9 mouse cellular contexts compared by ENCODE assay signal in genomic region chr12:83578896-83579569, GRCm38 (mm10). TPM values are rescaled to one million over a fixed set of nuclear protein-coding genes. Genes with fewer than 3 reads are reported as not detected.
DNase-seq lines count a peak whose midpoint lies in the region; ATAC-seq lines count a peak whose summit lies in the region.
"Had no signal": no experiment of that assay in that cellular context is flagged by ENCODE, and none has a peak within 500 bp of the region (broad histone marks: within the 10 kb centered on the region; RNA-seq: fewer than 3 reads in every experiment).

No protein-coding gene starts in this region.

- H3K4me3 ChIP-seq in erythroblast, embryonic 14.5 days (replicated peaks) = peak overlapping the region; percentile 47
- no peak overlapping the region for H3K4me3 ChIP-seq in forebrain, embryonic 11.5 days (ENCODE audit: low read depth, low read length)
- H3K4me3 ChIP-seq: limb, embryonic 12.5 days had no signal

- H3K4me1 ChIP-seq in erythroblast, embryonic 14.5 days (ENCODE audit: control insufficient read depth) = peaks cover 58% of the 10 kb centered on the region
- no peaks in the 10 kb centered on the region for H3K4me1 ChIP-seq in forebrain, embryonic 11.5 days (replicated peaks; ENCODE audit: control insufficient read depth, insufficient read depth, low read length)
- H3K4me1 ChIP-seq: limb, embryonic 12.5 days had no signal

- no peak for ATAC-seq in forebrain, embryonic 11.5 days (replicated peaks; ENCODE audit: low FRiP score)

- H3K36me3 ChIP-seq in erythroblast, embryonic 14.5 days (ENCODE audit: control insufficient read depth) = peaks cover 82% of the 10 kb centered on the region
- H3K36me3 ChIP-seq in forebrain, embryonic 11.5 days (ENCODE audit: control insufficient read depth, insufficient read depth, low read length) = peaks cover 2% of the 10 kb centered on the region; the same call in 1 of the 2 replicates

- H3K9ac ChIP-seq in forebrain, embryonic 11.5 days (ENCODE audit: low read length) = no peak overlapping the region
- H3K9ac ChIP-seq: limb, embryonic 12.5 days had no signal

- 59% methylated on average over 3 of the region's 3 CpGs for WGBS in forebrain, embryonic 11.5 days

- H3K9me3 ChIP-seq in erythroblast, embryonic 14.5 days (ENCODE audit: control insufficient read depth, low read length) = no peaks in the 10 kb centered on the region
- no peaks in the 10 kb centered on the region for H3K9me3 ChIP-seq in forebrain, embryonic 11.5 days (ENCODE audit: control insufficient read depth, low read length)
- H3K9me3 ChIP-seq: limb, embryonic 12.5 days had no signal

- no peak overlapping the region for H3K4me2 ChIP-seq in forebrain, embryonic 11.5 days (ENCODE audit: low read depth, low read length, severe bottlenecking)
- H3K4me2 ChIP-seq: limb, embryonic 12.5 days had no signal

- no peaks in the 10 kb centered on the region for H3K27me3 ChIP-seq in erythroblast, embryonic 14.5 days (ENCODE audit: control insufficient read depth)
- no peaks in the 10 kb centered on the region for H3K27me3 ChIP-seq in forebrain, embryonic 11.5 days (ENCODE audit: control insufficient read depth, insufficient read depth, low read length)
- H3K27me3 ChIP-seq: limb, embryonic 12.5 days had no signal

- H3K27ac ChIP-seq in forebrain, embryonic 11.5 days (ENCODE audit: low read depth, low read length) = no peak overlapping the region
- H3K27ac ChIP-seq: limb, embryonic 12.5 days had no signal

- DNase-seq in ovary, postnatal 36 days (ENCODE audit: low spot score) = peak; percentile 21
- no peak for DNase-seq in ovary, postnatal 10 days (ENCODE audit: low spot score)
- peak; percentile 52 to 86 for DNase-seq in kidney, postnatal 25 days
- no peak for DNase-seq in thymus, postnatal 25 days
- no peak for DNase-seq in thymus, postnatal 0 days (ENCODE audit: low spot score)
- DNase-seq in forebrain, embryonic 11.5 days (ENCODE audit: low spot score) = no peak
- DNase-seq: right cerebral cortex, postnatal 4 days had no signal

RNA-seq across cellular contexts. Expression of gene Zfyve1, which starts 18.0 kb away (rescaled TPM):
- polyA plus RNA-seq in erythroblast, embryonic 14.5 days (2012) = 0.66 and 1.0 TPM in 2 replicates
- 11.1 and 14.5 TPM in 2 replicates for polyA plus RNA-seq in thymus, postnatal 0 days (2015; fragmentation: Nextera tagmentation; extraction: Ambion mirVana)
- 24.8 and 24.9 TPM in 2 replicates for polyA plus RNA-seq in forebrain, embryonic 11.5 days (2014; fragmentation: Nextera tagmentation; extraction: Ambion mirVana)

RNA-seq across cellular contexts. Expression of gene Rbm25, which starts 52.0 kb away (rescaled TPM):
- polyA plus RNA-seq in erythroblast, embryonic 14.5 days (2012) = 5.2 and 6.1 TPM in 2 replicates
- 200 and 229 TPM in 2 replicates for polyA plus RNA-seq in thymus, postnatal 0 days (2015; fragmentation: Nextera tagmentation; extraction: Ambion mirVana)
- 298 and 300 TPM in 2 replicates for polyA plus RNA-seq in forebrain, embryonic 11.5 days (2014; fragmentation: Nextera tagmentation; extraction: Ambion mirVana)

RNA-seq across cellular contexts. Expression of gene Dcaf4, which starts 58.8 kb away (rescaled TPM):
- 0.53 TPM in 2 replicates for polyA plus RNA-seq in erythroblast, embryonic 14.5 days (2012)
- 25.0 and 26.2 TPM in 2 replicates for polyA plus RNA-seq in thymus, postnatal 0 days (2015; fragmentation: Nextera tagmentation; extraction: Ambion mirVana)
- polyA plus RNA-seq in forebrain, embryonic 11.5 days (2014; fragmentation: Nextera tagmentation; extraction: Ambion mirVana) = 24.4 and 26.7 TPM in 2 replicates

Comparison
In these comparisons a context has a peak if more than half of its experiments do, and no peak if none do; other contexts are left out.
1. DNase-seq: peak in ovary, postnatal 36 days (single experiment) and kidney, postnatal 25 days (2 of 2); none in ovary, postnatal 10 days (single experiment), thymus, postnatal 25 days (single experiment), thymus, postnatal 0 days (single experiment) and forebrain, embryonic 11.5 days (single experiment).
2. RNA of gene Rbm25, which starts 52.0 kb away (polyA plus RNA-seq): 298 to 300 TPM in forebrain, embryonic 11.5 days and 200 to 229 TPM in thymus, postnatal 0 days; 5.2 to 6.1 TPM in erythroblast, embryonic 14.5 days; every median in the first group is over 10 times any median in the second.
3. RNA of gene Dcaf4, which starts 58.8 kb away (polyA plus RNA-seq): 25.0 to 26.2 TPM in thymus, postnatal 0 days and 24.4 to 26.7 TPM in forebrain, embryonic 11.5 days; 0.53 TPM in erythroblast, embryonic 14.5 days; every median in the first group is over 10 times any median in the second.